Mouse (Mus musculus): ENCODE results near the gene Pnkd.
"Not testable (repeated sequence)": the region's sequence is repeated elsewhere in the genome, so short reads cannot be mapped to it uniquely, and the experiment has no call there.

Gene Pnkd

DNA sequence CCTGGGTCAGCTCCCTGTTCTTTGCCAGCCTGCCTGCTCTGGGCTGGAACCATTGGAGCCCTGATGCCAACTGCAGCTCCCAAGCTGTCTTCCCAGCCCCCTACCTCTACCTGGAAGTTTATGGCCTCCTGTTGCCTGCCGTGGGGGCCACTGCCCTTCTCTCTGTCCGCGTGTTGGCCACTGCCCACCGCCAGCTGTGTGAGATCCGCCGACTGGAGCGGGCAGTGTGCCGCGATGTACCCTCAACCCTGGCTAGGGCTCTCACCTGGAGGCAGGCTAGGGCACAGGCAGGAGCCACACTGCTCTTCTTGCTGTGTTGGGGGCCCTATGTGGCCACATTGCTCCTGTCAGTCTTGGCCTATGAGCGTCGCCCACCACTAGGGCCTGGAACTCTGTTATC is 5.7 kb upstream of the Pnkd start:
- no peak for DNase-seq (ENCODE audit: low spot score in 2 of 2)

DNA sequence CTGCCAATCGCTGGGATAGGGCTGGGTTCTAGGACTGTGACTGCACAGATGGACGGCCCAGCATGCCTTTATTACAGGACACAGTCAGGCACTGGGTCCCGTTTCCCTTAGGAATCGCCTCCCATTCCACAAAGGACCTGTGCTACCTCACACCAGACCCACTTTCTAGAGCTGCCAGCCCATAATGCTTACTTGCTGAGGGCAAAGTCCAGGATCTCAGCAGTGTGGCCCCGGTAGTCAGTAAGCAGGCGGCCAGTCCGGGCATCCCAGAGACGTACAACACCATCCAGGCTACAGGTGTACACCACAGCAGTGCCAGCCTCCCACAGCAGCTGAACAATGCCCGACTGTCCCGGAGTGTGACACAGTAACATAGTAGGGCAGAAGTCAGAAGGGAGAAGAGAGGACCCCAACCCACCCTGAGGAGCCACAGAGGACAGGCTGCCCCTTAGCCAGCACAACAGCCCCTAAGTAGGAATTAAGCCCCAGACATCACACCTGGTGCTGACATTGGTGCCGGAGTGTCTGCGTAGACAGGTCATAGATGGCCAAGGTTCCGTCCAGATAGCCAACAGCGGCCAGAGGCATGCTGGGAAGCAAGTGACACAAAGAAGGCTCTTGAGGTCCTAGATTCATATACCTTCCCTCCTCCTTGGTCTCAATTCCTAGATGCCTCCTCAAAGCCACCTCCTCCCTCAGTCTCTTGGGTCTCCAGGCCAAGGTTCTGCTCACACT is 4.0 kb upstream of the Pnkd start:
- DNase-seq (ENCODE audit: low spot score in 2 of 2), result no peak

DNA sequence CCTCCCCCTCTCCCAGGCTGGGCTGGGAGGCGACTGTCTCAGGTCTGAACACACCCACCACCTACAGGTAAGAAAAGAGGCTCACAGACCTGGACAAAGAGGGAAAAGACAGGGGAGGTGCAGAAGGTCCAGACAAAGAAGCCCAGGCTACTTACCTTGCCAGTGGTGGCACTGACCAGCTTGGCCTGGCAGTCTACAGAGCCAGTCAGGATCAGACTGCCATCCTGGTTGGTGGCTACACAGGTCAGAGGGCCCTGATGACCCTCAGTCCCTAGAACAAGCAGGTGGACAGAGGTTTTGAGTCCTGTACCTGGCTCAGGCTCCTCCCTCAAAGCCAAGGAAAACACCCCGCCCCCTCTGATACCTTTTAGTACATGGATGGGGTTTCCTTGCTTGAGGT is 3.4 kb upstream of the Pnkd start:
- DNase-seq (ENCODE audit: low spot score in 2 of 2), result no peak

DNA sequence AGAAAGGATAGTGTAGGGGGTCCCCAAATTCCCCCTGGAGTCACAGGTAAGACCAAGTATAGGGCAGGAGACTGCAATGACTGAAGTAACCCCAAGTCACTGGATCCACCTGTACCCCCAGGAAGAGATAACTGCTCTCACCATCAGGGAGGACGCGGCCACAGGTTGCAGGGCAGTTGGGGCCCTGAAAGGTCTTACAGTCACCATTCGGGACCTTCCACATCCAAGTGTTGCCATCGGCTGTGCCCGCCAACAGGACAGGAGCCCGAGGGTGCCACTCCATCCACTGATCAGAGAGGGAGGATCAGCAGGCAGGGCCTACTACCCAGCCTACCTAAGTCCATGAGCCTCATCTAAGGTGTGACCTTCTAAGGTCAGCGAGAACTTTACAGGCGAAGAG is 2.8 kb upstream of the Pnkd start:
- no peak for DNase-seq (ENCODE audit: low spot score in 2 of 2)

DNA sequence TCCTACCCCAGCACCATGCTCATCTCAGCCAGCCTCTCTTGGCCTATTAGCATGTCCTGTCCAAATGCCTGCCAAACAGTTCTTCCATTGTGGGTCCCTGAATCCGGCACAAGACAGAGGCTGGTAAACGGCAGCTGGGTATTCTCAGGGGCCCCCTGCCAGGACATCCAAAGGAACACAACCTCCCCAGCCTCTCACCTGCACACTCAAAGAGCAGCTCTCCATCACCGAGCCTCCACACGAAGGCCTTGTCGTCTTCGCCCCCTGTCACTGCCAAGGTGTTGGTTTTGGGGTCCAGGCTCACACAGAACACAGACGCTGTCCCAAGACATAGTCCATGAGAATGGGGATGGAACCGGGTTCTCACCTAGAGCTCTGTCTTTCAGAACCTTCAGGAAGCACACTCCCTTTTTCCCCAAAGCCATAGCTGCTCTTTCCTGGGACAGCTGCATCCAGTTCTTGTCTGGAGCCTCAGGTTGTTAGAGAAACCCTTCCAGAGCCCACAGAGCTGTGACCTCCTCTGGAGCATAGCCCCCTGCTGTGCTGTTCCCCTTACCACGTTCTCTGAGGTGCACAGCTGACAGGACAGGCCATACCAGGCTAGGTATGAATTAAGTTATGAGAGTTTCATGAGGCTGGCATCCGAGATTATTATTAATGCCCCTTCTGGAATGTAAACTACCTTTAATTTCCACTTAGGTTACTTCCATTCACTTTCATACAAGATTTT is 1.7 kb upstream of the Pnkd start:
- no peak for DNase-seq (ENCODE audit: low spot score in 2 of 2)

DNA sequence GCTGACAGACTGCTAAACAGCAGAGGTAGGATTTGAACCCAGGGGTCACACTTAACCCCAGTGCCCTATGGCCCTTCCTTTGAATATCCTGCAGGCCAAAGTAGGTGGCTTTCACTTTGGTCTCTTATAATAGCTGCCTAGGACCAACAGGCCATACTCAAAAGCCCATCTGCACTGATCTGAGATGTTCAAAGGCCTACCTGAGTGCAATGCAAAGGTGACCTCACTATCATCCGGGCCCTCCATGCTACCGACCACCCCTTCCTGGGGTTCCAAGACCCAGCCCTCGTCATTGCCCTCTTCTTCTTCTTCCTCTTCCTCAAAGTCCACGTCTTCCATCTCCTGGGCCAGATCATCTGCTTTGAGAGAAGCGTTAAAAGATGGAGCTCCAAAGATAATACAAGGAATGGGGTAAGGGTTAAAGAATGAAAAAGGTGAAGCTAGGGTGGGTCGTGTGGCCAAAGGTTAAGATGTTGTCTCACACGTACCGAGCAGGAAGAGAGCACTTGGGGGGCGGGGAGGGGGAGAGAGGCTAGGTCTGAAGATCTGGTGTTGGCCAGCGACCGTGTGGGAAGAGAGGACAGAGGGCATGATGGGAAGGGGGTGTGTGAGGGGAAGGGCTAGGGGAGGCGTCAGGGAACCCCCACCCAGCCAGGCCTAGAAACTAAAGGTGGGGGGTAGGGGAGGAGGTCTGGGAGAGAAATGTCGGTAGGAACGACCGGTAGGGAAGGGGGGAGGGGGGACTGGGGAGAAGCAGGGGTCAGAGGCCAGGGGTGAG is 855 bp upstream of the Pnkd start:
- peak; percentile 63 to 67 for DNase-seq (ENCODE audit: low spot score in 2 of 2)

DNA sequence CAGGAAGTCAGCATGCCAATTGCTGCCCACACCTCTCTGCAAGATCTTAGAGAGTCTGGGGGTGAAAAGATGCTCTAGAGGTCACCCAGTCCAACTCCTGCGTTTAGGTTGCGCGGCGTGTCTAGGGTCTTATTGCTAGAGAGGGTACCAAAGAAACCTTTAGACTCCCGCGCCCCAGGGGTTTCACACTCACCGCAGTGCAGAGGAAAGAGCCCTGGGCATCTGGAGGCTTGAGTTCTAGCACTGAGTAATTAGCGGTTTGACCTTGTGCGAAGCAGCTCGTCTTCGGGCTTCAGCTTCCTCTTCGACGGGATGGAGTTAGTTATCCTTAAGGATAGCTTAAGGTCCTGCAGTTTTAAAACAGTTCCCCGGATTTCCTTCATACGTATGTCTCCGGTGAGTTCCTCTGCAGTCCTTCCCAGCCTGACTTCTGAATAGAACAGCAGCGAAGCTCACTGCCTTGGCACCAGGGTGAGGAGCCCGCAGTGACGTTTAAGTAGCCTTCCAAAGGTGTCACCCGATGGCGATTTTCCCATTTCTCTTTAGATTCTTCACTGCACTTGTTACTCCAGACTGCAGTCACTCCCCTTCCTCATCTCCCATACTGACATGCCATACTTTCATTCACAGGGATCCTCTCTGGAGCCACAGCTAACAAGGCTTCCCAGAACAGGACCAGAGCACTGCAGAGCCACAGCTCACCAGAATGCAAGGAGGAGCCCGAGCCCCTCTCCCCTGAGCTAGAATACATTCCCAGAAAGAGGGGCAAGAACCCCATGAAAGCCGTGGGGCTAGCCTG is 681 bp downstream of the Pnkd start:
- peak in 1 of 2 experiments; percentile 50 for DNase-seq (ENCODE audit: low spot score in 2 of 2)

GRCm38 (mm10) chr1:74286869-74287607 is 2.3 kb downstream of the Pnkd start:
- not testable (repeated sequence) for DNase-seq (ENCODE audit: low spot score in 2 of 2)

- no peak for DNase-seq (ENCODE audit: low spot score in 2 of 2)
These were observed 3.6 kb downstream of the Pnkd start for GRCm38 (mm10) chr1:74288327-74288726.

DNA sequence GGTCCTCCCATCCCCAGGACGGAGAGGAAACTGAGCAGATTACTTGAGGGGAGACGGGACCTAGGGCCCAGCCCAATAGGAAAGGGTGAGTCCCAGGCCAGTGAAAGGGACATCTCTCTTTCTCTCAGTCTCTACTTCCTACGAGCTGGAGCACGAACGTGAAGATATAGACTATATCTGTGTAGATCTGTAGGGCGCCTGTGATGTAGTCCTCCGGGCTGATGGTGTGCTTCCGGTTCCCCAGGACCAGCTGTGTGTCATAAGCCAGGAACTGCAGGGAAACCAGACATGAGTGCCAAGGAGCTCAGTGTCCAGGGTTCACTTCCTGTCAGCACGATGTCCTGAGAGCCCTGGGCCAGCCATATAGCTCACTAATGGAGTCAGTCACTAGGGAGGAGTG is 4.5 kb downstream of the Pnkd start:
- DNase-seq (ENCODE audit: low spot score in 2 of 2), result no peak

DNA sequence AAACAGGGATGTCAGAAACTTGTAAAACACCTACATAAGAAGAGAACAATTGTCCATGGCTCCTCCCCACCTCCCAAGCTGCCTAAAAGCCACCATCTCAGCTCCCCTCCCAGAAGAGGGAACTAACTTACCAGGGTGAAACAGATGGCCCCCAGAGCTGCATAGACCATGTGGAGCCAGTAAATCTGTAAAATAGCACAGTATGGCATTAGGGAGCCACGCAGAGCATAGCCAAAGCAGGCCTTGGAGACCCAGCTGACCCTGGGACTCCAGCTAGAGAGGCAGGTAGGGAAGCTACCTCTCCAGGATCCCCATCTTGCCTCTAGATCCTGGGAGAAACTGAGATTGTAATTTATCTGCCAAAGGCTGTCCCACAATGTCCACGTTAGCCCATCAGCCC is 5.0 kb downstream of the Pnkd start:
- no peak for DNase-seq (ENCODE audit: low spot score in 2 of 2)

GRCm38 (mm10) chr1:74290141-74290540 is 5.4 kb downstream of the Pnkd start:
- no peak for DNase-seq (ENCODE audit: low spot score in 2 of 2)

GRCm38 (mm10) chr1:74292331-74293020 is 7.7 kb downstream of the Pnkd start:
- DNase-seq (ENCODE audit: low spot score in 2 of 2), result no peak

DNA sequence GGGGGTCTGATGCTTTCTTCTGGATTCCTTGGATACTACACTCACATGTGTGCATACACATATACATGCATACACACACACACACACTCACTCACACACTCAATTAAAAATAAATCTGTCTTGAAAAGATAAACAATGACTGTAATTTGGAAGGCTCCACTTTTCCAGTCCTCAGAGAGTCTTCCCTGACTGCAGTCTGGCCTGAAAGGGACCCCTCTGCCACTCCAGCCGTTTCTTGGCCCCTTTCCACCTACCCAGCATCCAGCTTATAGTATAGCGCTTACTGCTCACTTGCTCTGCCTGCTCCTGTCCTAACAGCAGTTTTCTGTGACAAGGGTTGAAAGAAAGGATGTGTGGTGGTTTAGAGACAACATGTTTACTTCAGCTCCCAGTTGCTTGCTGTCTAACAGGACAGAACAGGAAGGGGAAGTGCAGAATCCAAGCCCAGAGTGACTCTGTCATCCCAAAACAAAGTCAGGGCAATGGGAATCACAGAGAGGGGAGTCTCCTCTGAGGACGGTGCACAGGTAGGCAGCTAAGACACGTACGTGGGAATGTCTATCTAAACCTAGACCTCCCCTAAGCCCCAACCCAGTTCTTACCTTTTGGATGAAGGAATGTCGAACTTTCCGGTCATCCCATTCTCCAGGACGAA is 8.7 kb downstream of the Pnkd start:
- no peak for DNase-seq (ENCODE audit: low spot score in 2 of 2)

GRCm38 (mm10) chr1:74294090-74294643 is 9.4 kb downstream of the Pnkd start:
- DNase-seq (ENCODE audit: low spot score in 2 of 2), result no peak

DNA sequence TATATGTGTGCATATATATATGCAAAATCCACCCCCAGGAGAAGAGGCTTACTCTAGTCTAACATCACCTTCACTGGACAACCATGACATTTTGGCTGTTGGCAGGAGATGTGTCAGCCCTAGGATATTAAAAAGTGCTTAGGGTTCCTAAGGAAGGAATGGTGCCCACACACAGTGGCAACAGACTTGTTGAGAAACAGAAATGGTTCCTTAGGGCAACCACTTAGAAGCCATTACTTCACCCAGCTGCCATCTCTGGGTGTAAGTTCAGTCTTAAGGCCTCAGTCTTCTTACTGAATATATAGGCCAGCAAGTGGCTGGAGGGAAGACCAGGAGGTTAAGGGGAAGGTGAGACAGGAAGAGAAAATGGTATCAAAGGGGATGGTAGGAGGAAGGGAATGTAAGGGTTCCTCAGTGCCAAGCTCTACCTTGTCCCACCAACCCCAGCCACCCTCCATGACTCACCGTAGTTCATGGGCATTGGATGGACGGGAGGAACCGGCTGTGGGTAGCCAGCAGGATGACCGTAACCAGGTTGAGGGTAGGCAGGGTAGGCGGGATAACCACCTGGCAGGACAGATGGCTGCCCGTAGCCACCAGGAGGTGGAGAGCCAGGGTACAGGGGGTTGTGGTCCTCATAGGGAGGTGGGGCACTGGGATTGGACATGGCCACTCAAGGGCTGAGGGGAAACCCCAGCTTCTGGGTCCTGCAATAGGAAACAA is 10.2 kb downstream of the Pnkd start:
- no peak for DNase-seq (ENCODE audit: low spot score in 2 of 2)

GRCm38 (mm10) chr1:74295456-74296171 is 10.9 kb downstream of the Pnkd start:
- peak; percentile 80 to 89 for DNase-seq (ENCODE audit: low spot score in 2 of 2)

DNA sequence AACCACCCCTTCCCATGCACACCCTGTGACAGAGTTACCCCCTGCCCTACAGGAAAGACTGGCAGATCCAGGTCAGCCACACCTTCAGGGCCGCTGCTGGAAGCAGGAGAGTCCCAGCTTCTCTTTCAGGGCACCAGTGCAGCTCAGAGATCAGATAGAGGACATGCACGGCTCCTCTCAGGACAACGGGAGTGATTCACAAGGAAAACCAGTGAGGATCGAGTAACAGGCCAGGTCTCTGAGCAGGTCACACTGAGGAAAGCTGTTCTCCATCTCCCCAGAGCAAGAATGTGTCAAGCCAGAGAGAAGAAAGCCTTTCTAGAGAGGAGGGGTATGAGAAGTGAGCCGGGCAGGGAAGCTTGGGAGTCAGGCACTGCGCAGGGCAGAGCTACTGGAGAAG is 11.7 kb downstream of the Pnkd start:
- no peak for DNase-seq (ENCODE audit: low spot score in 2 of 2)

Measured in frontal cortex, postnatal 10 days (tissue).